Mouse (Mus musculus) urinary bladder, postnatal 14 days (tissue): Measurements from ENCODE around the gene Vmn1r73.

Source experiments
- DNase-seq: peaks from one replicate; pipeline ENCODE4 v3.0.0; 2021; ENCODE audit warnings: low spot score

Gene Vmn1r73

DNA sequence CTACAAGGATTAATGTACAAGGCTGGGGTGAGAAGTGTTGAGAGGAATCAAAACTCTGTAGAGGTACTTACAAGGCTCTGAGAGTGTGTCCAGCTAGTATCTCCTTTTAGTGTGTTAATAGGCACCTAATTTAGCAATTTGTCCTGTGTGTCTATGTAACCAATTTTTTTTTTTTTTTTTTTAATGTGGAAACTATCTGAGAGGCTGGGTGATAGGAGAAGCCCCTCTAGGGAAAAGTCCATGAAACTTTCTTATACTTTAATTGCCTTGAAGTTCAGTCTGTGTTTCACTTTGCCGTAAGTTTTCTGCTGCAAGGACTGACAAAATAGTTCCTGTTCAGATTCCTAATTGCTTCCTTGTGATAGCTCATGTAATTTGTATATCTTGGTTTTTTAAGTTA lies at the start of gene Vmn1r73:
Vmn1r73 (plus strand) TSS at position 301 of the 400 bp plus-strand sequence.
- DNase-seq: no peak
